10 mouse cellular contexts compared by ENCODE assay signal in genomic region chr15:78735431-78736180, GRCm38 (mm10). TPM values are rescaled to one million over a fixed set of nuclear protein-coding genes. Genes with fewer than 3 reads are reported as not detected.
DNase-seq lines count a peak whose midpoint lies in the region; ATAC-seq lines count a peak whose summit lies in the region.
"Had no signal": no experiment of that assay in that cellular context is flagged by ENCODE, and none has a peak within 500 bp of the region (broad histone marks: within the 10 kb centered on the region; RNA-seq: fewer than 3 reads in every experiment).

No protein-coding gene starts in this region.

- H3K9me3 ChIP-seq in hindbrain, embryonic 13.5 days: no peaks in the 10 kb centered on the region
- no peaks in the 10 kb centered on the region for H3K9me3 ChIP-seq in neural tube, embryonic 15.5 days (replicated peaks)
- H3K9me3 ChIP-seq in heart, embryonic 12.5 days (replicated peaks): no peaks in the 10 kb centered on the region; the same call in 1 of the 2 replicates

- peak overlapping the region; percentile 38 for H3K4me2 ChIP-seq in hindbrain, embryonic 13.5 days
- peak overlapping the region; percentile 15 for H3K4me2 ChIP-seq in neural tube, embryonic 15.5 days
- H3K4me2 ChIP-seq in heart, embryonic 12.5 days: no peak overlapping the region

- H3K36me3 ChIP-seq in hindbrain, embryonic 13.5 days: no peaks in the 10 kb centered on the region
- H3K36me3 ChIP-seq in neural tube, embryonic 15.5 days: no peaks in the 10 kb centered on the region
- no peaks in the 10 kb centered on the region for H3K36me3 ChIP-seq in heart, embryonic 12.5 days

- ATAC-seq in hindbrain, embryonic 13.5 days (ENCODE audit: low FRiP score): peak; percentile 89
- peak; percentile 84 for ATAC-seq in neural tube, embryonic 15.5 days (ENCODE audit: low FRiP score)
- ATAC-seq in heart, embryonic 12.5 days (ENCODE audit: insufficient number of reproducible peaks, low FRiP score): no peak

- peak; percentile 68 for DNase-seq in layer of hippocampus, adult 9-11 months
- no peak for DNase-seq in layer of hippocampus, adult 8-10 months (ENCODE audit: low spot score in 2 of 2)
- peak; percentile 46 for DNase-seq in kidney, postnatal 14 days
- DNase-seq in ovary, postnatal 36 days (ENCODE audit: low spot score): no peak
- no peak for DNase-seq in frontal cortex, postnatal 10 days (ENCODE audit: low spot score in 2 of 2)
- DNase-seq: cerebellum, adult 9-10 months had no signal

- 18% methylated on average over 17 of the region's 17 CpGs for WGBS in hindbrain, embryonic 13.5 days
- 8% methylated on average over 17 of the region's 17 CpGs for WGBS in neural tube, embryonic 15.5 days
- 41% methylated on average over 17 of the region's 17 CpGs for WGBS in heart, embryonic 12.5 days

- peak overlapping the region; percentile 95 for H3K27ac ChIP-seq in hindbrain, embryonic 13.5 days
- H3K27ac ChIP-seq in neural tube, embryonic 15.5 days (replicated peaks): peak overlapping the region; percentile 83
- no peak overlapping the region for H3K27ac ChIP-seq in heart, embryonic 12.5 days (ENCODE audit: poor library complexity, severe bottlenecking)

- peaks cover 47% of the 10 kb centered on the region for H3K4me1 ChIP-seq in hindbrain, embryonic 13.5 days (replicated peaks)
- H3K4me1 ChIP-seq in neural tube, embryonic 15.5 days: peaks cover 38% of the 10 kb centered on the region
- H3K4me1 ChIP-seq in heart, embryonic 12.5 days (replicated peaks): no peaks in the 10 kb centered on the region

- no peak overlapping the region for H3K4me3 ChIP-seq in hindbrain, embryonic 13.5 days
- H3K4me3 ChIP-seq in neural tube, embryonic 15.5 days (replicated peaks): no peak overlapping the region
- no peak overlapping the region for H3K4me3 ChIP-seq in heart, embryonic 12.5 days

- peak overlapping the region; percentile 55; the same call in 1 of the 2 replicates for H3K9ac ChIP-seq in hindbrain, embryonic 13.5 days
- no peak overlapping the region; the same call in 1 of the 2 replicates for H3K9ac ChIP-seq in neural tube, embryonic 15.5 days (replicated peaks)
- no peak overlapping the region for H3K9ac ChIP-seq in heart, embryonic 12.5 days

- 0 out of 2 replicates have a peak, but pooled peaks cover 4% of the 10 kb centered on the region for H3K27me3 ChIP-seq in hindbrain, embryonic 13.5 days
- H3K27me3 ChIP-seq in neural tube, embryonic 15.5 days (replicated peaks): no peaks in the 10 kb centered on the region
- H3K27me3 ChIP-seq in heart, embryonic 12.5 days (replicated peaks): peaks cover 36% of the 10 kb centered on the region

RNA-seq across cellular contexts. Expression of gene Elfn2, which starts 17.0 kb away (rescaled TPM):
- total RNA-seq in layer of hippocampus, adult 8-10 months (2022): 100 to 1,000 TPM; 176 to 224 (median 201) TPM
- polyA plus RNA-seq in hindbrain, embryonic 13.5 days (2015; fragmentation: Nextera tagmentation; extraction: Ambion mirVana): 4.6 and 5.0 TPM in 2 replicates
- polyA plus RNA-seq in neural tube, embryonic 15.5 days (2015; fragmentation: Nextera tagmentation; extraction: Ambion mirVana): 9.8 and 10.6 TPM in 2 replicates
- polyA plus RNA-seq in heart, embryonic 12.5 days (2016; fragmentation: Nextera tagmentation; extraction: Ambion mirVana): not detected in 2 replicates
- total RNA-seq: liver, adult 2 months had no signal
- polyA plus RNA-seq: liver, adult 2 months had no signal

RNA-seq across cellular contexts. Expression of gene Mfng, which starts 37.7 kb away (rescaled TPM):
- 10 to 100 TPM in 1 of 4 experiments, 1 to 10 TPM in 3; 6.5 to 11.2 (median 8.1) TPM for total RNA-seq in layer of hippocampus, adult 8-10 months (2022)
- polyA plus RNA-seq in hindbrain, embryonic 13.5 days (2015; fragmentation: Nextera tagmentation; extraction: Ambion mirVana): 36.7 and 40.1 TPM in 2 replicates
- polyA plus RNA-seq in neural tube, embryonic 15.5 days (2015; fragmentation: Nextera tagmentation; extraction: Ambion mirVana): 14.5 and 22.6 TPM in 2 replicates
- 7.3 and 7.9 TPM in 2 replicates for polyA plus RNA-seq in heart, embryonic 12.5 days (2016; fragmentation: Nextera tagmentation; extraction: Ambion mirVana)

Comparison
In these comparisons a context has a peak if more than half of its experiments do, and no peak if none do; other contexts are left out.
1. DNase-seq: peak in layer of hippocampus, adult 9-11 months (single experiment) and kidney, postnatal 14 days (single experiment); none in layer of hippocampus, adult 8-10 months (0 of 2), ovary, postnatal 36 days (single experiment) and frontal cortex, postnatal 10 days (0 of 2).